Mouse (Mus musculus) heart, embryonic 10.5 days (tissue): Measurements from ENCODE around the gene Tle2. TPM values are rescaled to one million over a fixed set of nuclear protein-coding genes. Genes with fewer than 3 reads are reported as not detected.
A peak's percentile ranks its signal among the peaks of the same experiment; 100 is the strongest.

Source experiments
- DNase-seq: peaks from one replicate; pipeline ENCODE4 v3.0.0-alpha.2; 2017; ENCODE audit warnings: low spot score
- H3K27ac ChIP-seq: fragments of 300-500 bp; sonication (generic); 2 replicates; pipeline ENCODE4 v1.5.1; 2016; ENCODE audit warnings: mild to moderate bottlenecking
- H3K27me3 ChIP-seq: fragments of 300-500 bp; sonication (generic); 2 replicates; pipeline ENCODE4 v1.6.1; 2016; ENCODE audit warnings: mild to moderate bottlenecking; ENCODE audit not compliant: poor library complexity, insufficient read depth, severe bottlenecking
- H3K36me3 ChIP-seq: fragments of 300-500 bp; sonication (generic); 2 replicates; pipeline ENCODE4 v1.6.1; 2016; ENCODE audit warnings: mild to moderate bottlenecking, moderate library complexity
- H3K4me1 ChIP-seq: fragments of 300-500 bp; sonication (generic); 2 replicates; pipeline ENCODE4 v1.6.1; 2016; ENCODE audit warnings: mild to moderate bottlenecking
- H3K4me3 ChIP-seq: fragments of 300-500 bp; sonication (generic); 2 replicates; pipeline ENCODE4 v1.5.1; 2016; ENCODE audit warnings: mild to moderate bottlenecking, moderate library complexity
- H3K9me3 ChIP-seq: fragments of 300-500 bp; sonication (generic); 2 replicates; pipeline ENCODE4 v1.6.1; 2016; ENCODE audit warnings: mild to moderate bottlenecking, moderate library complexity
- WGBS: fragments of 180-500 bp; shearing (Covaris S2); methylation state at CpG from one replicate; pipeline ENCODE4 v1.1.7; 2016; 5-methylcytosine and 5-hydroxymethylcytosine counted together
- polyA plus RNA-seq: library from polyadenylated mRNA; unstranded; fragments of >200 nt; fragmentation: Nextera tagmentation; extraction: Ambion mirVana; gene quantifications from 2 replicates; pipeline ENCODE4 v1.2.1, GENCODE M21; 2016

Tle2 gene
- 17.4 and 18.3 TPM in 2 replicates for polyA plus RNA-seq

- peaks cover 13% of the 10 kb centered on the region; the same call in 1 of the 2 replicates for H3K36me3 ChIP-seq
- 18% methylated on average over 10 of the region's 10 CpGs for WGBS
- no peaks in the 10 kb centered on the region for H3K9me3 ChIP-seq
- peak within 1 kb of the TSS; percentile 85 for H3K27ac ChIP-seq
- peak within 1 kb of the TSS; percentile 72 for H3K4me3 ChIP-seq
- H3K27me3 ChIP-seq = peaks cover 60% of the 10 kb centered on the region
- DNase-seq = no peak
- peaks cover 66% of the 10 kb centered on the region for H3K4me1 ChIP-seq
These were observed at the start of gene Tle2 for GRCm38 (mm10) chr10:81574081-81575056. Gene Tle2 (plus strand): TSS chr10:81574561.

- H3K27ac ChIP-seq = peak overlapping the region; percentile 62; the same call in 1 of the 2 replicates
- peaks cover 7% of the 10 kb centered on the region; the same call in 1 of the 2 replicates for H3K27me3 ChIP-seq
- H3K4me1 ChIP-seq = peaks cover 22% of the 10 kb centered on the region
- H3K36me3 ChIP-seq = peaks cover 13% of the 10 kb centered on the region
- no peaks in the 10 kb centered on the region for H3K9me3 ChIP-seq
- DNase-seq = no peak
- WGBS = 34% methylated on average over 12 of the region's 13 CpGs
- no peak overlapping the region for H3K4me3 ChIP-seq
These were observed 49.2 kb upstream of the Tle2 start for GRCm38 (mm10) chr10:81525017-81525694.

- Histone ChIP-seq H3K4me3 (no peak overlapping the region), H3K27me3 (peaks cover 7% of the 10 kb centered on the region; the same call in 1 of the 2 replicates), H3K36me3 (peaks cover 28% of the 10 kb centered on the region), H3K4me1 (peaks cover 22% of the 10 kb centered on the region), H3K9me3 (no peaks in the 10 kb centered on the region), H3K27ac (no peak overlapping the region)
- 10% methylated on average over 14 of the region's 14 CpGs for WGBS
- DNase-seq = peak; percentile 86
These were observed 47.6 kb upstream of the Tle2 start for GRCm38 (mm10) chr10:81526779-81527178.

GRCm38 (mm10) chr10:81534826-81535225, 39.5 kb upstream of the Tle2 start:
- Histone ChIP-seq H3K27me3 (no peaks in the 10 kb centered on the region), H3K4me1 (peaks cover 36% of the 10 kb centered on the region), H3K27ac (no peak overlapping the region), H3K4me3 (no peak overlapping the region), H3K9me3 (no peaks in the 10 kb centered on the region), H3K36me3 (peaks cover 71% of the 10 kb centered on the region)
- 57% methylated on average over 16 of the region's 16 CpGs for WGBS
- DNase-seq = no peak

GRCm38 (mm10) chr10:81536734-81537133, 37.6 kb upstream of the Tle2 start:
- Histone ChIP-seq H3K27ac (no peak overlapping the region), H3K4me3 (no peak overlapping the region), H3K4me1 (peaks cover 44% of the 10 kb centered on the region), H3K36me3 (peaks cover 58% of the 10 kb centered on the region), H3K27me3 (no peaks in the 10 kb centered on the region), H3K9me3 (no peaks in the 10 kb centered on the region)
- WGBS = 69% methylated on average over 6 of the region's 6 CpGs
- DNase-seq = no peak

- Histone ChIP-seq H3K36me3 (peaks cover 52% of the 10 kb centered on the region), H3K27ac (no peak overlapping the region), H3K27me3 (no peaks in the 10 kb centered on the region), H3K9me3 (no peaks in the 10 kb centered on the region), H3K4me1 (peaks cover 50% of the 10 kb centered on the region), H3K4me3 (no peak overlapping the region)
- DNase-seq = no peak
- 94% methylated on average over 2 of the region's 2 CpGs for WGBS
These were observed 36.9 kb upstream of the Tle2 start for GRCm38 (mm10) chr10:81537429-81537828.

GRCm38 (mm10) chr10:81538321-81539048, 35.9 kb upstream of the Tle2 start:
- H3K36me3 ChIP-seq = peaks cover 49% of the 10 kb centered on the region
- no peaks in the 10 kb centered on the region for H3K9me3 ChIP-seq
- no peak overlapping the region for H3K4me3 ChIP-seq
- H3K27ac ChIP-seq = no peak overlapping the region
- H3K27me3 ChIP-seq = no peaks in the 10 kb centered on the region
- DNase-seq = no peak
- H3K4me1 ChIP-seq = peaks cover 51% of the 10 kb centered on the region
- 71% methylated on average over 3 of the region's 3 CpGs for WGBS

GRCm38 (mm10) chr10:81541363-81541762, 33.0 kb upstream of the Tle2 start:
- no peaks in the 10 kb centered on the region for H3K9me3 ChIP-seq
- H3K4me1 ChIP-seq = peaks cover 45% of the 10 kb centered on the region
- H3K4me3 ChIP-seq = no peak overlapping the region
- no peaks in the 10 kb centered on the region for H3K27me3 ChIP-seq
- 79% methylated on average over 5 of the region's 5 CpGs for WGBS
- H3K36me3 ChIP-seq = peaks cover 36% of the 10 kb centered on the region
- DNase-seq = no peak
- H3K27ac ChIP-seq = 0 out of 2 replicates have a peak overlapping the region, but pooled peaks have one; percentile 13

GRCm38 (mm10) chr10:81541803-81542202, 32.6 kb upstream of the Tle2 start:
- peaks cover 46% of the 10 kb centered on the region for H3K4me1 ChIP-seq
- no peaks in the 10 kb centered on the region for H3K27me3 ChIP-seq
- no peak for DNase-seq
- peaks cover 32% of the 10 kb centered on the region for H3K36me3 ChIP-seq
- 0 out of 2 replicates have a peak overlapping the region, but pooled peaks have one; percentile 26 for H3K4me3 ChIP-seq
- no peaks in the 10 kb centered on the region for H3K9me3 ChIP-seq
- WGBS = 51% methylated on average over 10 of the region's 10 CpGs
- 0 out of 2 replicates have a peak overlapping the region, but pooled peaks have one; percentile 13 for H3K27ac ChIP-seq

GRCm38 (mm10) chr10:81542727-81543460, 31.5 kb upstream of the Tle2 start:
- WGBS = 77% methylated on average over 7 of the region's 7 CpGs
- H3K4me3 ChIP-seq = peak overlapping the region; percentile 96; the same call in 1 of the 2 replicates
- no peaks in the 10 kb centered on the region for H3K9me3 ChIP-seq
- H3K36me3 ChIP-seq = peaks cover 25% of the 10 kb centered on the region
- peaks cover 46% of the 10 kb centered on the region for H3K4me1 ChIP-seq
- no peak overlapping the region for H3K27ac ChIP-seq
- DNase-seq = no peak
- no peaks in the 10 kb centered on the region for H3K27me3 ChIP-seq

GRCm38 (mm10) chr10:81543633-81544032, 30.7 kb upstream of the Tle2 start:
- no peak for DNase-seq
- 81% methylated on average over 1 of the region's 1 CpGs for WGBS
- Histone ChIP-seq H3K4me1 (peaks cover 43% of the 10 kb centered on the region), H3K9me3 (no peaks in the 10 kb centered on the region), H3K27me3 (no peaks in the 10 kb centered on the region), H3K36me3 (peaks cover 21% of the 10 kb centered on the region), H3K27ac (peak overlapping the region; percentile 93; the same call in 1 of the 2 replicates), H3K4me3 (peak overlapping the region; percentile 96)
